Mouse (Mus musculus) ES-E14 (cell line): ENCODE measurements around the gene Platr17. TPM values are rescaled to one million over a fixed set of nuclear protein-coding genes. Genes with fewer than 3 reads are reported as not detected.

Source experiments
- DNase-seq: peaks from one replicate; pipeline ENCODE4 v3.0.0-alpha.2; 2013; ENCODE audit warnings: low read depth, low spot score
- H3K27ac ChIP-seq: 2 replicates; pipeline ENCODE4 v1.5.1; 2012; ENCODE audit warnings: low read depth, mild to moderate bottlenecking, low read length, moderate library complexity, mixed read lengths; ENCODE audit not compliant: poor library complexity, insufficient read depth, severe bottlenecking
- H3K36me3 ChIP-seq: 2 replicates; pipeline ENCODE4 v1.6.1; 2012; ENCODE audit warnings: mild to moderate bottlenecking, low read length, moderate library complexity, mixed read lengths; ENCODE audit not compliant: control insufficient read depth, poor library complexity, insufficient read depth, severe bottlenecking
- H3K4me1 ChIP-seq, 2 experiments: fragments of 150-350 bp in 1 of 2; sonication (generic) in 1 of 2; 2 replicates each; pipeline ENCODE4 v1.6.1; 2012; ENCODE audit warnings: low read length in 2 of 2, mild to moderate bottlenecking in 1 of 2, mixed read lengths in 1 of 2; ENCODE audit not compliant: control insufficient read depth in 2 of 2, insufficient read depth in 2 of 2, poor library complexity in 1 of 2
- H3K4me3 ChIP-seq, 2 experiments: fragments of 150-350 bp in 1 of 2; sonication (generic) in 1 of 2; 2 replicates each; pipeline ENCODE4 v1.5.1; 2012; ENCODE audit warnings: low read length in 2 of 2, low read depth in 1 of 2, mild to moderate bottlenecking in 1 of 2, mixed read lengths in 1 of 2; ENCODE audit not compliant: insufficient read depth in 1 of 2, poor library complexity in 1 of 2, severe bottlenecking in 1 of 2
- H3K9ac ChIP-seq: 2 replicates; pipeline ENCODE4 v1.6.1; 2012; ENCODE audit warnings: low read depth, mild to moderate bottlenecking, low read length, mixed read lengths; ENCODE audit not compliant: poor library complexity, insufficient read depth, severe bottlenecking
- H3K9me3 ChIP-seq: fragments of 150-350 bp; sonication (generic); 2 replicates; pipeline ENCODE4 v1.6.1; 2012; ENCODE audit warnings: low read depth, mild to moderate bottlenecking, low read length; ENCODE audit not compliant: control insufficient read depth, insufficient read depth
- CHD2 ChIP-seq: IDR thresholded peaks from 2 replicates; pipeline ENCODE4 v1.6.1; 2014; ENCODE audit warnings: mild to moderate bottlenecking, low read depth, low read length, inconsistent platforms
- HCFC1 ChIP-seq: IDR thresholded peaks from 2 replicates; pipeline ENCODE4 v1.6.1; 2012; ENCODE audit warnings: low read length, inconsistent platforms, borderline replicate concordance; ENCODE audit not compliant: insufficient read depth
- MAFK ChIP-seq: IDR thresholded peaks from 2 replicates; pipeline ENCODE4 v1.6.1; 2014; ENCODE audit warnings: mild to moderate bottlenecking, low read depth, low read length, inconsistent platforms; ENCODE audit not compliant: insufficient read depth
- ZC3H11A ChIP-seq: IDR thresholded peaks from 2 replicates; pipeline ENCODE4 v1.6.1; 2012; ENCODE audit warnings: low read depth, mild to moderate bottlenecking, inconsistent platforms, low read length, borderline replicate concordance
- ZNF384 ChIP-seq: IDR thresholded peaks from 2 replicates; pipeline ENCODE4 v1.6.1; 2012; ENCODE audit warnings: low read depth, low read length, inconsistent platforms
- in situ Hi-C, 2 experiments: fragments of 600-800 bp; cut with MboI; formaldehyde crosslinking; loops; one replicate each; pipeline ENCODE4 v1.15.1; 2025; ENCODE audit warnings: low sequenced_read_pairs in 2 of 2, inconsistent platforms in 1 of 2; ENCODE audit not compliant: unreplicated experiment in 2 of 2
- total RNA-seq: library from RNA; depleted of rRNA; stranded (reverse); fragments of 300-350 nt; gene quantifications from 2 replicates; pipeline ENCODE4 v1.2.3, GENCODE M21; 2012

The Platr17 gene
- total RNA-seq, 1 experiment = 46.0 TPM

DNA sequence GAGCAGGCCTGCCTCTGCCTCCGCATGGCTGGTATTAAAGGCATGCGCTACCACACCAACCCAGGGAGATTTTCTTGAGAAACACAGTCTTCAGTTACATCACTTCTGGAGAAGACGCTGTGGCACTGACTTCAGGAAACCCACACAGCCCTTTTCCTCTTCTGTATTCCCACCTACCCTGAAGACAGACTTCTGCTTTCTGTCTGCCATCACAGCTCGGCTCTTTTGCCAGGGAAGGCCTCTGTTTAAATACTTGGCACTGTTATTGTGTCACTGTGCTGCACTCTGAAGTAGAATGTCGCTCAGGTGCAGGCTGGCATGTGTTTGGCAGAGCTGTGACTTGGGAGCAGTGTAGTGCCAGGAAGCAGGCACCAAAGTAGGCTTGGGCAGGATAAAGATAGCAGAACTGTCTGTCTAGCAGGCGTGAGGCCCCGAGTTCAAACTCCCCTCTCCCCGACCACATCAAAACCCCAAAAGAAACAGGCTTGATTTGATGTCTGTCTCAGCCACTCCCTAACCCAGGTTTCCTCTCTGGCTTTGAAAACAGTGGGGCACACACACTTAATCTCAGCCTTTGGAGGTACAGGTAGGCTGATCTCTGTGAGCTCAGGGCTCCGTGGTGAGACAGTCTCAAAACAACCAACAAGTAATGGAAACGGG lies 42.6 kb downstream of the Platr17 start:
- Histone ChIP-seq H3K4me1 (peaks cover 0 to 9% of the 10 kb centered on the region in 2 experiments; a peak in 1 of 4 replicates), H3K27ac (no peak overlapping the region), H3K9me3 (no peaks in the 10 kb centered on the region), H3K9ac (no peak overlapping the region), H3K36me3 (peaks cover 54% of the 10 kb centered on the region), H3K4me3 (no peak overlapping the region)
- in situ Hi-C loops = no loop called here
- DNase-seq = no peak
- no peak for TF ChIP-seq HCFC1

DNA sequence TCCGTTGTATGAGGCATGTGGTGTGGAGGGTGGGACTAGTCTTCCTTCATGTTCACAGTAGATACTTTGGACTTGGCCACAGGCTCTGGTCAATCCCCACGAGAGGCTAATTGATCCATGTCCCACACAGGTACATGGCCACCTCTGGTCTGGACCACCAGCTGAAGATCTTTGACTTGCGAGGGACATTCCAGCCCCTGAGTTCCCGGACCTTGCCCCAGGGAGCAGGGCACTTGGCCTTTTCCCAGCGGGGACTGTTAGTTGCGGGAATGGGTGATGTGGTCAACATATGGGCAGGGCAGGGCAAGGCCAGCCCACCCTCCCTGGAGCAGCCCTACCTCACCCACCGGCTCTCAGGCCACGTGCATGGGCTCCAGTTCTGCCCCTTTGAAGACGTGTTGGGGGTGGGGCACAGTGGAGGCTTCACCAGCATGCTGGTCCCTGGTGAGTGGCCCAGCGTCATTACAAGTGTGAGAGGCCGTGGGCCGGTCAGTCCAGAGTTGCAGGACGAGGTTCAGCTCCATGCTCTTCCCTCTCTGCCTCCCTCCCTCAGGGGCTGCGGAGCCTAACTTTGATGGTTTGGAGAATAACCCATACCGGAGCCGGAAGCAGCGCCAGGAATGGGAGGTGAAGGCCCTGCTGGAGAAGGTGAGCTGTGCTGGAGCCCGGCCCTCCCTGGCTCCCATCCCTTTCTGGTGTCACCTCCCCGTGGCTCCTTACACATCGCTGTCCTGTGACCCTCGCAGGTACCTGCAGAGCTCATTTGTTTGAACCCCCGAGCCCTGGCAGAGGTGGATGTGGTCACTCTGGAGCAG lies 43.4 kb downstream of the Platr17 start:
- peaks cover 55% of the 10 kb centered on the region for H3K36me3 ChIP-seq
- H3K9me3 ChIP-seq = no peaks in the 10 kb centered on the region
- no peak for DNase-seq
- in situ Hi-C loops = no loop called here
- H3K4me3 ChIP-seq = no peak overlapping the region
- H3K27ac ChIP-seq = no peak overlapping the region
- no peak overlapping the region for H3K9ac ChIP-seq
- no peak for TF ChIP-seq ZNF384
- H3K4me1 ChIP-seq = peaks cover 0 to 9% of the 10 kb centered on the region in 2 experiments; a peak in 1 of 4 replicates

DNA sequence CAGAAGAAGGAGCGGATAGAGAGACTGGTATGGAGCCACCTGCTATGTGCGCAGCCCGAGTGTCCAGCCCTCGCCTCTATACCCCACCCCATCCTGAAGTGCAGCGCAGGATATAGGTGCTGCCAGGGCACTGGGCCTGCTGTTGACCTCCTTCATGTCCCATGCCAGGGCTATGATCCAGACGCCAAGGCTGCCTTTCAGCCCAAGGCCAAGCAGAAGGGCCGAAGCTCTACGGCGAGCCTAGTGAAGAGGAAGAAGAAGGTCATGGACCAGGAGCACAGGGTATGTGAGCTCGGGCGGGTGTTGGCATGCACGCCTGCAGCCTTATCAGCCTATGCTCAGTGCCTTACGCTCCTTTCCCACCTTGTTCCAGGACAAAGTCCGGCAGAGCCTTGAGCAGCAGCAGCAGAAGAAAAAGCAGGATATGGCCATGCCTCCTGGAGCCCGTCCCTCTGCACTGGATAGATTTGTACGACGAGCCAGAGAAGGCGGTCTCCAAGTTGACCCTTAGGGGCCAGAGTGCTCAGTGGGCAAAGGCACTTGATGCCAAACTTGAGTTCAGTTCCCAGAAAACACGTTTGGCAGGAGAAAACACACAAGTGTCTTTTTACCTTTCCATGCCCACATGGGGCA lies 44.1 kb downstream of the Platr17 start:
- DNase-seq = no peak
- no peaks in the 10 kb centered on the region for H3K9me3 ChIP-seq
- peaks cover 56% of the 10 kb centered on the region for H3K36me3 ChIP-seq
- peaks cover 0 to 9% of the 10 kb centered on the region in 2 experiments; a peak in 1 of 4 replicates for H3K4me1 ChIP-seq
- H3K27ac ChIP-seq = no peak overlapping the region
- no peak overlapping the region for H3K4me3 ChIP-seq
- TF ChIP-seq ZNF384 = no peak
- in situ Hi-C loops = no loop called here
- H3K9ac ChIP-seq = no peak overlapping the region

DNA sequence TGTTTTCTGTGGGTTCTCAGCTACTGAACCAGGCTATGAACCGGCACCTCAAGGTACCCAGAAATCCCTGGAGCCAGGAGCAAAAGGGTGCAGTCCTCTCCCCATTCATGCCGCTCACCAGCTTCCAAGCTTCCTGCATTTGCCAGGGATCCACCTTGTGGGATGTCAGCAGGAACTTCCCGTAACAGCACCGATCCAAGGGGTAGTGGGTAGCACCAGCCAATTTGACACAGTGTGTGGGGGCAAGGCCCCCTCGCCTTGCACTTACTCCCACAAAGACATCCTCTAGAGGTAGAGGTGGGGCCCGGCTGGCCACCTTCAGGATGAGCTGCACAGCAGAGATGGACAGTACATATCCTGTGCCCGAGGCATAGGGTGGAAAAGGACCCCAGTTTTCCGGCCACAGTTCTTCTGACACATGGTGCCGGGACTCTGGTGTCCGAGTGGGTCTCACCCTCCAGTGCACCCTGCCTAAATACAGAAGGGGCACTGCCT lies 45.2 kb downstream of the Platr17 start:
- H3K36me3 ChIP-seq = peaks cover 57% of the 10 kb centered on the region
- no peak for DNase-seq
- H3K9me3 ChIP-seq = no peaks in the 10 kb centered on the region
- H3K4me1 ChIP-seq = peaks cover 0 to 10% of the 10 kb centered on the region in 2 experiments; a peak in 1 of 4 replicates
- no peak for TF ChIP-seq HCFC1
- no peak for TF ChIP-seq MAFK
- TF ChIP-seq ZC3H11A = no peak
- no peak for TF ChIP-seq ZNF384
- TF ChIP-seq CHD2 = no peak
- no peak overlapping the region for H3K27ac ChIP-seq
- H3K4me3 ChIP-seq = peak overlapping the region in 1 of 2 experiments; percentile 63; a peak in 1 of 4 replicates
- H3K9ac ChIP-seq = peak overlapping the region; percentile 76; the same call in 1 of the 2 replicates
- in situ Hi-C loops = no loop called here
